Mouse (Mus musculus) midbrain, embryonic 10.5 days (tissue): Measurements from ENCODE around the gene Rbpj. TPM values are rescaled to one million over a fixed set of nuclear protein-coding genes. Genes with fewer than 3 reads are reported as not detected.

Experiments used
- DNase-seq: peaks from one replicate; pipeline ENCODE4 v3.0.0-alpha.2; 2017; ENCODE audit warnings: low spot score
- H3K27ac ChIP-seq: fragments of 300-500 bp; sonication (generic); replicated peaks from 2 replicates; pipeline ENCODE4 v1.5.1; 2016; ENCODE audit warnings: mild to moderate bottlenecking
- H3K27me3 ChIP-seq: fragments of 300-500 bp; sonication (generic); 2 replicates; pipeline ENCODE4 v1.6.1; 2016; ENCODE audit warnings: low read depth, mild to moderate bottlenecking; ENCODE audit not compliant: poor library complexity, severe bottlenecking
- H3K36me3 ChIP-seq: fragments of 300-500 bp; sonication (generic); 2 replicates; pipeline ENCODE4 v1.6.1; 2016; ENCODE audit warnings: mild to moderate bottlenecking, moderate library complexity
- H3K4me1 ChIP-seq: fragments of 300-500 bp; sonication (generic); 2 replicates; pipeline ENCODE4 v1.6.1; 2016
- H3K4me3 ChIP-seq: fragments of 300-500 bp; sonication (generic); 2 replicates; pipeline ENCODE4 v1.5.1; 2016; ENCODE audit warnings: mild to moderate bottlenecking, moderate library complexity
- H3K9me3 ChIP-seq: fragments of 300-500 bp; sonication (generic); replicated peaks from 2 replicates; pipeline ENCODE4 v1.6.1; 2016; ENCODE audit warnings: mild to moderate bottlenecking
- WGBS: fragments of 180-500 bp; shearing (Covaris S2); methylation state at CpG from one replicate; pipeline ENCODE4 v1.1.7; 2016; 5-methylcytosine and 5-hydroxymethylcytosine counted together
- polyA plus RNA-seq: library from polyadenylated mRNA; unstranded; fragments of >200 nt; fragmentation: Nextera tagmentation; extraction: Ambion mirVana; gene quantifications from 2 replicates; pipeline ENCODE4 v1.2.1, GENCODE M21; 2016

The Rbpj gene
- polyA plus RNA-seq, 1 experiment from 2014 or later = 36.3 TPM

- Histone ChIP-seq H3K36me3 (no peaks in the 10 kb centered on the region), H3K27ac (no peak overlapping the region), H3K4me3 (no peak overlapping the region), H3K9me3 (no peaks in the 10 kb centered on the region), H3K27me3 (peaks cover 7% of the 10 kb centered on the region), H3K4me1 (no peaks in the 10 kb centered on the region)
- 86% methylated on average over 11 of the region's 11 CpGs for WGBS
- no peak for DNase-seq
Observed at GRCm38 (mm10) chr5:53472485-53472884, 6.5 kb downstream of the Rbpj start.

- Histone ChIP-seq H3K27ac (no peak overlapping the region), H3K4me3 (no peak overlapping the region), H3K36me3 (no peaks in the 10 kb centered on the region), H3K4me1 (no peaks in the 10 kb centered on the region), H3K27me3 (no peaks in the 10 kb centered on the region), H3K9me3 (no peaks in the 10 kb centered on the region)
- DNase-seq = no peak
- 92% methylated on average over 6 of the region's 6 CpGs for WGBS
Observed at GRCm38 (mm10) chr5:53479161-53479560, 13.2 kb downstream of the Rbpj start.

GRCm38 (mm10) chr5:53479891-53480290, 13.9 kb downstream of the Rbpj start:
- no peak overlapping the region for H3K27ac ChIP-seq

DNA sequence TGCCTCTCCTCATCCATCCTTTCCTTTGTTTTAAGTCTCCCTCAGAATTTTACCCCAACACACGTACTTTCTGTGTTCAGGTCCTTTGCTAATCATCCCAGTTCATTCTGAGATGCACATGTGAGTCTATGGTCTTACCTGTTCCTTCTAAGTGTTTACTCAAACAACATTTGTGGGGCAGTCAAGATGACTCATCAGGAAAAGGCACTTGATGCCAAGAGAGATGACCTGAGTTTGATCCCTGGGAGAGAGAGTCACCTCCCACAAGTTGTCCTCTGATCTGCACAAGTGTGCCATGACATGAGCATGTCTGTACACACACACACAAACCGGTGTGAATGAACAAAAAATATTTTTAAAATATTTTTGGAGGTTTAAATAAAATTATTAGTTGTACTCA, 15.1 kb downstream of the Rbpj start:
- Histone ChIP-seq H3K36me3 (no peaks in the 10 kb centered on the region), H3K4me3 (no peak overlapping the region), H3K4me1 (no peaks in the 10 kb centered on the region), H3K9me3 (no peaks in the 10 kb centered on the region), H3K27ac (no peak overlapping the region), H3K27me3 (no peaks in the 10 kb centered on the region)
- 93% methylated on average over 2 of the region's 2 CpGs for WGBS
- DNase-seq = no peak

More at GRCm38 (mm10) chr5:53479891-53480290, 13.9 kb downstream of the Rbpj start:
- 84% methylated on average over 5 of the region's 5 CpGs for WGBS
- Histone ChIP-seq H3K36me3 (no peaks in the 10 kb centered on the region), H3K27me3 (no peaks in the 10 kb centered on the region), H3K4me3 (no peak overlapping the region), H3K9me3 (no peaks in the 10 kb centered on the region), H3K4me1 (no peaks in the 10 kb centered on the region)
- DNase-seq = no peak

DNA sequence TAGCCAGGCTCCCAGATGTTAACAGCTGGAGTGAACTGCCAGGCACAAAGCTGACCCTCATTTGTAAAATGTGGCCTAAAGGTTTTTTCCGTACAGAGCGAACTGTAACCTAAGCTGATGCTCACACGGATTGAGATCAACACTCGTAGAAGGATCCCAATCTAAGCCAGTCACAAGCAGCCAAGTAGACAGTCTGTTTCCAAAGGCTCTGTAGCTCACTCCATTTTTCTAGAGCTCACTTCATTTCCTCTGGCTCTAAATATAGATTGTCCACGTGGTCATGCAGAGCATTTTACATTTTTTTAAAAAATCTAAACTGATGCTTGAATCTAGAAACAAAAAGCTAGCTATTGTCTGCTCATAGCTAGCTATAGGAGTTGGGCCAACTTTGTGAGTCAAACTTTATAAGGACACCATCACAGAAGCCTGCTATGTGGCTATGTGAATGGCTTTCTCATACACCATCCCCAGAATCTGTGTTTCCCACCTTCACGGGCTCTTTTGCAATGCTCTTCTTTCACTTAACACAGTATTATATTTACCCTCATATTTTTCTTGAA, 19.2 kb downstream of the Rbpj start:
- H3K4me3 ChIP-seq = no peak overlapping the region
- no peak overlapping the region for H3K27ac ChIP-seq
- DNase-seq = no peak
- no peaks in the 10 kb centered on the region for H3K9me3 ChIP-seq
- WGBS = 90% methylated on average over 6 of the region's 6 CpGs
- no peaks in the 10 kb centered on the region for H3K4me1 ChIP-seq
- no peaks in the 10 kb centered on the region for H3K36me3 ChIP-seq
- no peaks in the 10 kb centered on the region for H3K27me3 ChIP-seq

GRCm38 (mm10) chr5:53485934-53486475, 20.1 kb downstream of the Rbpj start:
- no peaks in the 10 kb centered on the region for H3K36me3 ChIP-seq
- no peaks in the 10 kb centered on the region for H3K9me3 ChIP-seq
- H3K4me3 ChIP-seq = no peak overlapping the region
- no peak for DNase-seq
- H3K27ac ChIP-seq = no peak overlapping the region
- no peaks in the 10 kb centered on the region for H3K4me1 ChIP-seq
- no peaks in the 10 kb centered on the region for H3K27me3 ChIP-seq
- WGBS = 87% methylated on average over 9 of the region's 9 CpGs

- Histone ChIP-seq H3K4me1 (no peaks in the 10 kb centered on the region), H3K9me3 (no peaks in the 10 kb centered on the region), H3K27me3 (no peaks in the 10 kb centered on the region), H3K4me3 (no peak overlapping the region), H3K27ac (no peak overlapping the region), H3K36me3 (no peaks in the 10 kb centered on the region)
- WGBS = 66% methylated on average over 11 of the region's 11 CpGs
- no peak for DNase-seq
Observed at GRCm38 (mm10) chr5:53486966-53487592, 21.1 kb downstream of the Rbpj start.

- Histone ChIP-seq H3K4me3 (no peak overlapping the region), H3K27ac (no peak overlapping the region), H3K9me3 (no peaks in the 10 kb centered on the region), H3K36me3 (no peaks in the 10 kb centered on the region), H3K27me3 (no peaks in the 10 kb centered on the region), H3K4me1 (no peaks in the 10 kb centered on the region)
- no peak for DNase-seq
- WGBS = 87% methylated on average over 5 of the region's 5 CpGs
Observed at GRCm38 (mm10) chr5:53490697-53491099, 24.7 kb downstream of the Rbpj start.

DNA sequence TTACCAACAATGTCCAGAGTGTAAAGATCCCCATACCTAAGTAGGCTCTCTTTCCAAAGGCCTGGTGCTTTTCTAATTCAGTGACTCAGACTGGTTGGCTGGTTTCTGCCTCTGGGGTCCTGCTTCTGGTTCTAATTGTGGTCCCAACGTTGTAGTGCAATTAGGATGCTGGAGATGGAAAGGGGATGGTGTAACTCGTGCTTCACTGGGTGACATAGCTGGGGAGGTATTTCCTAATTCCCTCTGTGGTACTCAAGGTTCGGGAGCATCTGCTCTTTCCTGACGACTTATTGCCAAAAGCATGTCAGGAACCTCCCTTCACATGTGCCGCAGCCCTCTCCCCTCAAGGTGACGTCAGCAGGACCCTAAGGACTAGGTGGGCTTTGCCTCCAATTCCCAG, 27.8 kb downstream of the Rbpj start:
- H3K4me1 ChIP-seq = no peaks in the 10 kb centered on the region
- no peak overlapping the region for H3K27ac ChIP-seq
- no peak overlapping the region for H3K4me3 ChIP-seq
- no peaks in the 10 kb centered on the region for H3K36me3 ChIP-seq
- H3K27me3 ChIP-seq = no peaks in the 10 kb centered on the region
- no peak for DNase-seq
- no peaks in the 10 kb centered on the region for H3K9me3 ChIP-seq
- 80% methylated on average over 6 of the region's 6 CpGs for WGBS

- no peaks in the 10 kb centered on the region for H3K36me3 ChIP-seq
- H3K4me1 ChIP-seq = no peaks in the 10 kb centered on the region
- no peaks in the 10 kb centered on the region for H3K9me3 ChIP-seq
- no peak overlapping the region for H3K27ac ChIP-seq
- WGBS = 90% methylated on average over 17 of the region's 17 CpGs
- no peak for DNase-seq
- no peak overlapping the region for H3K4me3 ChIP-seq
- H3K27me3 ChIP-seq = no peaks in the 10 kb centered on the region
Observed at GRCm38 (mm10) chr5:53494536-53495159, 28.7 kb downstream of the Rbpj start.

- Histone ChIP-seq H3K36me3 (no peaks in the 10 kb centered on the region), H3K27me3 (no peaks in the 10 kb centered on the region), H3K9me3 (no peaks in the 10 kb centered on the region), H3K27ac (no peak overlapping the region), H3K4me3 (no peak overlapping the region), H3K4me1 (no peaks in the 10 kb centered on the region)
- DNase-seq = no peak
- WGBS = 86% methylated on average over 9 of the region's 9 CpGs
Observed at GRCm38 (mm10) chr5:53496846-53497549, 31.0 kb downstream of the Rbpj start.

DNA sequence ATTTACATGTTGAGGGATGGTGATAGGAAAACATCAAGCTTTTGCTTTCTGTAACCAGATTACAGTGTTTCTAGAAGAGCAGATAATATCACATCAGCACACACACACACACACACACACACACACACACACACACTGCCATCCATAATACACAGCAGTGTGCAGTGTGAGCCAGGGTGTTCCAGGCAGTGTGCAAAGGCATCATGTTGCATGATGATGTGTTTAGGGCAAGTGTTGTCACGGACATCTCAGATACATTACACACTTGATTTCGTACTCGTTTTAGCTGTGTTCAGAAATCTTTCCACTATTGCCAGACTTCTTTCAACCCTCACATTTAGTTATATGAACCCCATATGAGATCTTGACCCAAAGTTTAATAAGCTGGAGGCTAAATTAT, 33.6 kb downstream of the Rbpj start:
- 95% methylated on average over 3 of the region's 3 CpGs for WGBS
- H3K36me3 ChIP-seq = no peaks in the 10 kb centered on the region
- no peak overlapping the region for H3K27ac ChIP-seq
- DNase-seq = no peak
- no peaks in the 10 kb centered on the region for H3K9me3 ChIP-seq
- H3K27me3 ChIP-seq = no peaks in the 10 kb centered on the region
- no peak overlapping the region for H3K4me3 ChIP-seq
- no peaks in the 10 kb centered on the region for H3K4me1 ChIP-seq
